Mouse (Mus musculus): ENCODE measurements around the gene Slc27a4.

Slc27a4 gene

DNA sequence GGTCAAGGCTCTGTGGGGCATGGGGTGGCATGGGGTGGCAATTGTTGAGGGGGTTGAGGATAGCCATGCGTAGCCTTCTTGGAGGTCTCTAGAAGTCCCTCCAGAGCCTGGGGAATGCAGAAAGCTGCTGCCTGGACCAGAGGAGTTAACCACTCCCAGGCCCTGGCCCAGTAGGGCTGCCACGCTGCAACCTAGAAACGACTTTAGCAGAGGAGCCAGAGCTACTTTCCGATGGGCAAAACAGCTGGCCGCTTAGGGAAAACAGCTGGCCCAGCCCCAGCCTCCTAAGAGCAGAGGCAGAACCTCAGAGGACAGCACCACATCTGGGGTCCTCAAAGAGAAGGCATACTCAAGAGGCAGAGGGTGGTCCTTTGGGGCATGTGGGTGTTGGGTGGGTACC is 55.5 kb downstream of the Slc27a4 start:
- DNase-seq, result no peak

DNA sequence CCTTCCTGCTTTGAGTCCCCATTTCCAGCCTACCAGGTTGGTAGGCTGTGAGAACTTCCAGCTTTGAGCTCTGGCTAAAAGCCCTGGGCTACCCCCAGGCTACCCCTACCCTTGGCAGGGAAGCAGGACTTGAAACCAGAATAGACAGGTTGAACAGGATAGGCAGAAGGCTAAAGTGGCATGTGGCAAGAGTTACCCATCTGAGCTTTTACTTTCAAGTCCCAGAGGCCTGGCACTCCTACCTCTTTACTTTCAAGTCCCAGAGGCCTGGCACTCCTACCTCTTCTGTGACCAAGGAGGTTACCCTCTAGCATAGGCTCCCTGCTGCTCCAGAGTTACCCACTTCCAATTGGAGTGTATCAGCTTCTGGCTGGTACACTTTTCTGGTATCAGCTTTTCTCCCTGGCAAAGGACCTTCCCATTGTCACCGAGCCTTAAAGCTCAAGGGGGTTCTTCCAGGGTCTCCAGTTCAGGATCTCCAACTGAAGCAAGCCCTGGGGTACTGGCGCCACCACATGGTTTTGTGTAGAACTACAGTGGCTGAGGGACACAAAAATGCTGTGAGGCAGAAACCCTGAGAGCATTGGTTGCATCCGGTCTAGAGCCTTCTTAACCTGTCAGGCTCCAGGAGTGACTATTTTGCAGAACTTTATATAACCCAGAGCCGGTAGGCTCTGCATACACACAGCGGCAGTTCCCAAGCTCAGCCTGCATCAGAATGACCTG is 56.5 kb downstream of the Slc27a4 start:
- DNase-seq, result no peak

GRCm38 (mm10) chr2:29865125-29865524 is 62.7 kb downstream of the Slc27a4 start:
- no peak for DNase-seq

All from cerebellum, adult 8-10 months (tissue).